Mouse (Mus musculus): Measurements from ENCODE around the gene Adar.

DNA sequence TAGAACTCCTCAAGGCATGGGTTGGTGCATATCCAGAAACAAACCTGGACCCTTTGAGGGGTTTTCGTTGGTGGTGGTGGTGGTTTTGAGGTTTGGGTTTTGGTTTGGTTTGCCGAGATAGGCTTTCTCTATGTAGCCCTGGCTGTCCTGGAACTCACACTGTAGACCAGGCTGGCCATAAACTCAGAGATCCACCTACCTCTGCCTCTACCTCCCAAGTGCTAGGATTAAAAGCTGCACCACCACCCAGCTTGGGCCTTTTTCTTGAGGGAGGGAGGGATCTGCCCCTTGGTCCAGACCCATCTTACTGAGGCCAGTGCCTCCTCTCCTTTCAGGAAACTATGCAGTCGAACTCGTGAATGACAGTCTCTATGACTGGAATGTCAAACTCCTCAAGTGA is 65.3 kb downstream of the Adar start:
- no peak for TF ChIP-seq USF1 (IDR thresholded peaks at IDR 0.05; ENCODE audit: low read depth)
- no peak for TF ChIP-seq POLR2AphosphoS2 (IDR thresholded peaks at IDR 0.05; ENCODE audit: insufficient read length, low read depth)
- TF ChIP-seq POLR2A (IDR thresholded peaks at IDR 0.05; ENCODE audit: insufficient read length, low read depth), result no peak
- no peak for TF ChIP-seq REST (IDR thresholded peaks at IDR 0.05; ENCODE audit: insufficient read depth, insufficient read length)
- no peak for TF ChIP-seq MYOG (IDR thresholded peaks at IDR 0.05; ENCODE audit: control insufficient read depth in 1 of 3, insufficient read depth in 1 of 3, insufficient read length in 2 of 3, low read depth in 2 of 3)
- TF ChIP-seq MYOD1 (IDR thresholded peaks at IDR 0.05; ENCODE audit: control insufficient read depth in 1 of 3, insufficient read length in 2 of 3, low read depth in 2 of 3), result no peak
- no peak for TF ChIP-seq CEBPB (IDR thresholded peaks at IDR 0.05; ENCODE audit: insufficient read depth, poor library complexity, severe bottlenecking)
- no peak for TF ChIP-seq TCF3 (IDR thresholded peaks at IDR 0.05; ENCODE audit: insufficient read length, low read depth)
- no peak for TF ChIP-seq TCF12 (IDR thresholded peaks at IDR 0.05; ENCODE audit: insufficient read depth, poor library complexity, severe bottlenecking)
- no peak for TF ChIP-seq MAX (IDR thresholded peaks at IDR 0.05; ENCODE audit: low read depth)
- TF ChIP-seq SRF (IDR thresholded peaks at IDR 0.05; ENCODE audit: control insufficient read depth, insufficient read length, low read depth), result no peak
- no peak for TF ChIP-seq E2F4 (IDR thresholded peaks at IDR 0.05; ENCODE audit: insufficient read depth)

Data from myocyte (in vitro differentiated cells).